Mouse (Mus musculus) gastrocnemius, postnatal 36 days (tissue): Measurements from ENCODE around the gene Matk. TPM values are rescaled to one million over a fixed set of nuclear protein-coding genes. Genes with fewer than 3 reads are reported as not detected.

ENCODE experiments used
- DNase-seq, 2 experiments: peaks; one replicate each; pipeline ENCODE4 v3.0.0; 2022
- intact Hi-C: fragments of 180-260 bp; cut with DNase I; formaldehyde crosslinking; loops from one replicate; pipeline ENCODE4 v1.15.1; 2025
- total RNA-seq, 2 experiments: library from RNA; stranded (reverse); gene quantifications; 2 replicates each; pipeline ENCODE4 v1.2.3; 2021

Gene Matk
- total RNA-seq, 2 experiments from 2014 or later, result 0.22 TPM; not detected in 1

DNA sequence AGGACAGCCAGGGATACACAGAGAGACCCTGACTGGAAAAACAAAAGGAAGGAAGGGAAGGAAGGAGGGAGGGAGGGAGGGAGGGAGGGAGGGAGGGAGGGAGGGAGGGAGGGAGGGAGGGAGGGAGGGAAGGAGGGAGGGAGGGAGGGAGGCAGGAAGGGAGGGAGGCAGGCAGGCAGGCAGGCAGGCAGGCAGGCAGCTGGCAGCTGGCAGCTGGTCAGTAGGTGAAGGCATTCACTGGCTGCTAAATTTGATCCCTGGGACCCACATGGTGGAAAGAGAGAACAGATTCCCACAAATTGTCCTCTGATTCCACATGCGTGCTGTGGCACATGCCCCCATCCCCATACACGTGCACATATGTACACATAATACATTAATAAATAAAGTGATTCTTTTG is 14.1 kb upstream of the Matk start:
- intact Hi-C loops, result no loop called here
- no peak for DNase-seq

DNA sequence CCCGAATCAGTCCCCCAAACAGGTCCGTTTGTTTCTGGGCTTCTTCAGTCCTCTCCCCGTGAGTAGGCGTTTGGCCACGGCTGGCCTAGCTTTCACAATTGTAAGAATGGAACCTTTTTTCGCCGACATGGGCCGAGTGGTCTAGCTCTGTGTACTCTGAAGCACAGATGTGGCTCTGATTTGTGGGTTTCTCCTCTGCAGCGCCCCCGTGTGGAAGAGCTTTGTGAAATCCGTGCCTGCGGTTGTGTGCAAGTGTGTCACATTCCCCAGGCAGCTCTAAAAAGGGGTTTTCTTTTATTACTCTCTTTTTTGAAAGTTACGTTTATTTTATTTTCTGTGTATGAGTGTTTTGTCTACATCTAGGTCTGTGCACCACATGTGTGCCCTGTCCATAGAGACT is 11.9 kb upstream of the Matk start:
- DNase-seq, result no peak
- intact Hi-C loops, result no loop called here

DNA sequence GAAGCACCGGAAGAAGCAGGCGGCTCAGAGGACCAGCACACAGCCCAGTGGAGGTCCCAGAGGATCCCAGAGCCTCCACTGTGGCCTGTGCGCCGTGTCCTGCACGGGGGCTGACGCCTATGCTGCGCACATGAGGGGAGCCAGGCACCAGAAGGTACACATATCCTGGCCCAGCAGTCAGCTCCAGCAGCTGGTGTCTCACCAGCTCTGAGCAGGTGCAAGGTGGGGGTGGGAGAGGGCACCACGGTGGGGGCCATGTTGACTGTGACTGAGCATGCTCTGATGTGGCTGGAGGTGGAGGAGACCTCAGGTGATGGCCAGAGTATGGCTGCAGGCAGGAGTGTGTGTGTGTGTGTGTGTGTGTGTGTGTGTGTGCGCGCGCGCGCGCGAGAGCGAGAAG is 10.7 kb upstream of the Matk start:
- DNase-seq, result no peak
- intact Hi-C loops, result no loop called here

DNA sequence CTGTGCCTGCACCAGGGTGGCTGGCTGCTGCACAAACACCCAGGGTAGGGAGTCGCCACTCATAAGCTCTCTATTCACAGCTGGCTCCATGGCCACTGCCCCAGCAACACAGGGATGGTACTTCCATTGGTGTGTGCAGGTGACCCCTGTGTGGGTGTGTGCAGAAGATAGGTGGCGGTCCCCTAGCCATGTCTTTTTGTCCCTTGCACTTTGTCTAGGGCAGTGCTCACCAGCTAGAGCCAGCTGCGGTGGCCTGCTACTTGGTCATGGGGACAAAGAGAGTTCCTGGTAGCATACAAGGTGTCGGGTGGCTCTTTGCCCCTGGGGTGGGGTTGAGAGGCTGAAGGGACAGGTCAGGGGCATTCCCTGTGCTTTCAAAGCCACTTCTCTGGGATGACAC is 8.6 kb upstream of the Matk start:
- intact Hi-C loops, result no loop called here

DNA sequence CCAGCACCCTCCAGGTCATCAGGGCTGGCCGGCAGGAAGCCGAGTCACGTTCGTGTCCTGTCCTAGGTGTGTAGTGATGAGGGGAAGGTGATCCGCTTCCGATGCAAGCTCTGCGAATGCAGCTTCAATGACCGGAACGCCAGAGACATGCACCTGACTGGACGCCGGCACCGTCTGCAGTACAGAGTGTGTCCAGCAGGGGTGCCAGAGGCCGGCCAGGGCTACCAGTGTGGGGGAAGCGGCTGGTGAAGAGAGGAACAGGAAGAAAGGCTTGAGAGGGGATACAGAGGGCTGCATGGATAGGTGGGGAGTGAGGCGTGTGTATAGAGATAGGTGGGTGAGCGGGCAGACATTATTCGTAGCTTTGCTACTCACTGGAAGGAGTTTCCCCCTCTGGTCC is 8.1 kb upstream of the Matk start:
- DNase-seq, result peak; percentile 64 to 75
- intact Hi-C loops, result no loop called here

More for the DNA sequence above, 8.6 kb upstream of the Matk start:
- no peak for DNase-seq

DNA sequence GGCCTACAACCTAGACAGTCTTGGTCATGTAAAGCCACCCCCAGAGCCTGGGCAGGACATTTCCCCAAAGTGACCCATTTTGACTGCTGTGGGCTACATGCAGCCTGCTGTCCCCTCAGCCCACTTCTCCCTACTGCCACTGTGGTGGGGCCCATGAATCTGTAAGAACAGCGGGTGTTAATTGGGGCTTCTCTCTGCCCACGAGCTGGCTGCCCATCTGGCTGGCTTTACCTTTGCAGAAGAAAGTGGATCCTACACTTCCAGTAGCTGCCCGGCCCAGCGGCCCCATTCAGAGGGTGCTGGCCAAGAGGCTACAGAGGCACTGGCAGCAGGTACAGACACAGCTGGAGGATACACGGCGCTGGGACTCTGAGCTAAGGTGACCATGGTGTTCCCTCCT is 7.6 kb upstream of the Matk start:
- intact Hi-C loops, result no loop called here
- DNase-seq, result no peak

DNA sequence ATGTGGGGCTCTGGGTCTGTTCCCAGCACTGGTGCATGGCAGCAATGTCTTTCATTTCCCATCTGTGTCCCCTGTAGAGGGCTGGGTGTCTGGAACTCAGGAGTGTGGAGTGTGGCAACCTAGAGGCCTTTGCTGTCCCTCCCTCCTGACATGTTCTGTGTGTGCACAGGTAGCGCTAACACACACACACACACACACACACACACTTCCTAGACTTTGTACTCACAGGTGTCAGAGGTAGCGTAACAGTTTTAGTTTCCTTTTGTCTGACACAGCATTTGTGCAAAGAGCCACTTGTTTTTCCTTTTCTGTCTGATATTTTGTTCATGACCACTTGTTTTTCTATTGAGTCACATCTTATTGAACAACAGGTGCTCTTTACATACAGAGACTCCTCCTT is 4.9 kb upstream of the Matk start:
- DNase-seq, result no peak
- intact Hi-C loops, result no loop called here

DNA sequence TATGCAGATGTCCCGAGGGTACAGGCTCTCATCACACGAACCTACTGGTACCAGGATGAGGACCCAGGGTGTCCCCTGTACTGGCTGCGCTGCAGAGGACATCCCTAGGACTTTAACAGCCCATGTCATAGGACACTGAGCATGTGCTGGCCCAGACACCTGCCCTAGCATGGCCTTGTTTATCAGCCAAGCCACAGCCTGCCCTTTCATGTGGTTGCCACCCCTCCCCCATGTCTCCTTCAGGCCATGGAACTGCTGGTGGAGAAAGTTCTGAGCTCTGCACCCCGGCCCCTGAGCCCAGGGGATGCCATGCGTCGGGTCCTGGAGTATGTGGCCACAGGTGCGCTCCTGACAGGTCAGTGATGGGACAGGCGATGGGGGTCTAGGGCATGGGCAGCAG is 3.3 kb upstream of the Matk start:
- no peak for DNase-seq
- intact Hi-C loops, result no loop called here

DNA sequence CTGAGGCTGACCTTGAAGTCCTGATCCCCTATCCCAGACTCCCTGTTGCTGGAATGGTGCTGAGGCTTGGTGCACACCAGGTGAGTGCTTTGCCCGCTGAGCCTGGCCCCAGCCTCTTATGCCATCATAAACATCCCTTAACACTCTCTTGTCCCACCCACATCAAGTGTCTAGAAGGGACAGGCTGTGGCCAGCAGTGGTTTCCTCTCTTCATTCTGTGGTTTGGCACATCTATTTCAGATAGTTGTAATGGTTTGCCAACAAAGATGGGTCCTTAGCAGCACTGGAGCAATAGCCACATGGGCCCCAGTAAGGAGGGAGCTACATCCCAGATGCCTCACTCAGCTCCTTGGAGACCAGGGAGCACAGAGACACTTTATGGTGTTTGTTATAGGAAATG is 2.2 kb downstream of the Matk start:
- DNase-seq, result no peak
- intact Hi-C loops, result no loop called here

DNA sequence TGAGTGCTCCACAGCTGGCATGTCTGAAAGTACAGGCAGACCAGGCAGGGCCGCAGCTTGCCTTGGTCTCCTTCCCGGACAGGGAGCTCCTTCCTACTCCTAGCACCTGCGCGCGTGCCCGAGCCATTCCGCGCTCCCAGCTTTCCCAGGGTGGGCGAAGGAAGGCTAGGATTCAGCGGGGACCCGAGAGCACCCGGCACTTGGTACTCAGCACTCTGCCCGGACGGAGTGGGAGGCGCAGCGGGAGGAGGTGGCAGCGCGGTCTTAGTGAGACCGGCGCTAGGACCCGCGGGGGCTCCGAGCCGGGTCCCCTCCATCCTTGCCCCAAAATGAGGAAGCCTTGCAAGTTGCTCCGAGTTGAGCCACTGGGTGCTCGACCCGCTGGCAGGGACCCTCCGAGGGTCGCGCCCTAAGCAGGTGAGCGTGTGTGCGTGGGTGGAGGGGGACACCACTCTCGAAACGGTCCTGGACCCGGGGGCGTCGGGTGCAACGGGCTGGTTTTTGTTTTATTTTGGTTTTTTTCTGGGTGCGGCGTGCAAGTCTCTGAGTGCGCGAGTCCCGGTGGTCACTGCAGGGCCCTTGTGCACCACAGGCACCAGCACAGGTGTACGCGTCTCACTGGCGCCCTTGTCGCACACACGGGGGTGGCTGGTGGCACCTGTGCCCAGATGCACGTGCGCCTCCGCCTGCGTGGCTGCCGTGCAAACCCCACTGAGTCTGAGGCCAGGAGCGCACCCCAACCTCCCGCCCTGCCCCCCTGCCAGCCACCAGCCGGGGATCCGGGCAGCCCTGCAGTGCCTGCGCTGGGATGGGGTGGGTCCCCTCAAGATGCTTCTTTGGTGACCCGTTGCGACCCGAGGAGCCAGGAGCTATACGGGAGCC is 4.7 kb downstream of the Matk start:
- intact Hi-C loops, result no loop called here
- DNase-seq, result no peak

DNA sequence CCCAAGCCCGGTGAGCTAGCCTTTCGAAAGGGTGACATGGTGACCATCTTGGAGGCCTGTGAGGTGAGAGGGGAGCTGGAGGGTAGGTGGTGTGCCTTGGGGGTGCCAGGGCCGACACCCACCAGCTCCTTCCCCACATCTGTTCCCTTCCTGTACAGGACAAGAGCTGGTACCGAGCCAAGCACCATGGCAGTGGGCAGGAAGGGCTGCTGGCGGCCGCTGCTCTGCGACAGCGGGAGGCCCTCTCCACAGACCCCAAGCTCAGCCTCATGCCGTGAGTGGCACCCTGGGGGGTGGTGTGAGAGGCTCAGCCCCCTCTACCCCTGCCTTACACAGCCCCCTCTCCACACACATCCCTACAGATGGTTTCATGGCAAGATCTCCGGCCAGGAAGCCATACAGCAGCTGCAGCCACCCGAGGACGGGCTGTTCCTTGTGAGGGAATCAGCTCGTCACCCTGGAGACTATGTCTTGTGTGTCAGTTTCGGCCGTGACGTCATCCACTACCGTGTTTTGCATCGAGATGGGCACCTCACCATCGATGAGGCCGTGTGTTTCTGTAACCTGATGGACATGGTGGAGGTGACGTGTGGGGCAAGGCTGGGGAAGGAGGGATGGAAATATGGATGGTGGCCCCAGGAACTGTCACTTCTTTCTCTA is 6.6 kb downstream of the Matk start:
- DNase-seq, result no peak
- intact Hi-C loops, result no loop called here

DNA sequence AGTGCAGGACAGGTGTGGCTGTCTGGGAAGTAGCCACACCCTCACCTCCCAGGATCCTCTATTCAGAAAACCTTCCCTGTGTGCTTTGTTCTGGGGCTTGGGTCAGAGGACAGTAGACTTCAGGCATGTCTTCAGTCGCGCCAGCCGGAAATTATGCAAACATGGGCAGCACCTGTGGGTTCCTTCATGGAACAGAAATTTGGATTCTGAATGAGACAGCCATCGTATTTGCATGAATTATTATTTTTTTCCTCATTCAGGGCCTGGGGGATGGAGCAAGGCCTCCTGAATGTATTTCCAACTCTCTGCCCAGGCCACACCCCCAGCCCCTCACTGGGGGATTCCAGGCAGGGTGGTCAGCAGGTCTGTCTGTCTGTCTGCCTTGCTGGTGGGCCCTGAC is 8.3 kb downstream of the Matk start:
- intact Hi-C loops, result no loop called here
- DNase-seq, result no peak

DNA sequence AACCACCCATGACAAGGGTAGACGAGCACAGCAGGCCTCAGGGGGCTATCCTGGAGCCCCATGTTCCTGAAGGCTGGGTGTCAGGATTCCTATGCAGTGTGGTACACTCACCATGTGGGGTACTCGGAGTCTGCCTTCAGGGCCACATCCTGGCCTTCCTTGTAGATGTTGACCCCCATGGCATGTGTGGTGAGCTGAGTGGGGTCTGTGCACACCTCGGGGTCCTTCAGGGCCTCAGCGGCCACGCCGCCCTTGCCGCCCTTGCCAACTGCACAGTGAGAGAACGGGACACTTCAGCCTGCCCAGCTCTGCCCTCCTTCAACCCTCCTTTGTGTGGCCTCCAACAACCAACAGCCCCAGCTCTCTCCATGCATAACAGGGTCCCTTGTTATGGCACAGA is 12.8 kb downstream of the Matk start:
- intact Hi-C loops, result no loop called here
- no peak for DNase-seq

DNA sequence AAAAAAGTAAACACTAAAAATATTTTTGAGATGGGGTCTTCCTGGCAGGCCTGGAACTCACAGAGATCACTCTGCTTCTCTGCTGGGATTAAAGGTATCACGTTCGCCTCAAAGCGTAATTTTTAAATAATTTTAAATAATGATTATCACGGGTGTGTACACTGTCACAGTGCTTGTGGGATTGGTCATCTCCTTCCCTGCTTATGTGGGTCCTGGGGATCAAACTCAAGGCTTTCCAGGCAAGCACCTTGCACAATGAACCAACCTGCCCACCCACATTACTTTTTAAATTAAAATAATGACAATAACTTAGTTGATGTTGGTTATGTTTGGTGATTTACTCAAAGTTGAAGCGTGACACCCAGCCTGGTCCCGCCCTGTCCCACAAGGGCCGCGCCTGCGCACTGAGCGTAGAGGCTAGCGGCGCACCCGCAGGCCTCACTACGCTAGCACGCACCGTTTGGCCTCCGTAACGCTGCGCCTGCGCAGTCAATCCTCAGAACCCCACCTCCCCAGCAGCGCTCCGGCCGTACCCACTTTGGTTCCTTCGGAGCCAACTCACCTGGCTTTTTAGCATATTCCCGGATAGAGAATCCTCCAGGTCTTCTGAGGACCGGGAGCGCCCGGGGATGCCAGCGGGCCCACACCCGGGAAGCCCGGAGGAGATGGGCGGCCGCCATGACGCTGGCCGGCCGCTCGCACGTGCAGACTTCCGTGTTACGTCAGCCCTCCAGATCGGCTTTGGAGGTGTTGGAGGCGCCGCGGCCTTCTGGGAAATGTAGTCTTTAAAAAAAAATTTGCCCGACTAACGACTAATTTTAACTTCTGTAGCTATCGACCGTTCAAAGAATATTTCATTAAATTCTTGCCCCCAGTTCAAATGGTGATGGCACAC is 13.7 kb downstream of the Matk start, which contains the start of the genes Mrpl54 and Apba3:
Mrpl54 (minus strand) TSS at position 724 of the 895 bp plus-strand sequence.
Apba3 (plus strand) TSS at position 750 of the 895 bp plus-strand sequence.
- intact Hi-C loops, result no loop called here
- peak; percentile 95 to 96 for DNase-seq

DNA sequence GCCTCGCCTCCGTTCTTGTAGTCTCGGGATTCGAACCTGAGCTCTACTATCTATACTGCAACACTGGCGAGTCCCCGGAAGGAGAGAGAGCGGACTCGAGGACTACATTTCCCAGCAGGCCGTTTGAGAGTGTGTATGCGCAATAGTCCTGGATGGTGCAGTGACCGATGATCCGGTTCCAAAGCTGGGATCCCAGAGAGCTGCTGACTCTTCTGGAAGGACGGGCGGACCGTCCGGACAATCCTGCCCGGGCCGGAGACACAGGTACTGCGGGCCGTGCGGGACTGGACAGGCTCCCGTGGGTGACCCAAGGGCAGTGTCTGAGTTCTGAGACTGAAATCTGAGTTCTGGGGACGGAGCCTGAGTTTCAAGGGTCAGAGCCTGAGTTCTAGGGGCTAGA is 15.3 kb downstream of the Matk start:
- intact Hi-C loops, result no loop called here
- peak; percentile 77 to 84 for DNase-seq

DNA sequence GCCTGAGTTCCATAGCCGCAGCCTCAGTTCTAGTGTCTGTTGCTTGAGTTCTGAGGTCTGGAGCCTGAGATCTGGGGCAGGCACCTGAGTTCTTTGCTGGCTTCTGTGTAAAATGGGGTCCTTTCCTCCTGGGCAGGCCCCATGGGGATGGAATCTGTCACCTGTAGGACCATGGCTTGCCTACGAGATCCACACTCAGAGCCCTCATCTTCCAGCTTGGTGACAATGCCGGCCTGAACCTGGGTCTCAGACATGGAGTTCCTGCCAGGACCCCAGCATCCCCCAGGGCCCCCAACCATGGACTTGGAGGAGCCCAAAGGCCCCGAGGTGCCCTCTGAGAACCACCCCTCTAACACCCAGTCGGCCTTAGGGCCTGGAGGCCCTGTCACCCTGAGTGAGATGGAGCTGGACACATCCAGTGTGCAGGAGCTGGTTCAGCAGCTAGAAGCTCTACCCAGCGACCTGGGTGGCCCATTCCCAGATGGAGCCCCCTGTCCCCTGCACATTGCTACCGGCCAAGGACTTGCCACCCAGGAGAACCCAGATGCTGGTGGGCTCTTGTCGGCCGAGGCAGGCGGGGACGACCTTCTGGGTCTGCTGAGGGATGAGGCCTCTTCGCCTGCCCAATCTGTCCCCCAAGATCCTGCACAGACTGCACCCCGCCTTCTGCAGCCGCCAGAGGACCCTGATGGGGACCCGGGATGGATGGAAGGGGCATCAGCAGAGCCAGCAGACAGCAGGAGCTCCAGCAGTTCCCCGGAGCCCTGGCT is 16.1 kb downstream of the Matk start:
- intact Hi-C loops, result no loop called here

DNA sequence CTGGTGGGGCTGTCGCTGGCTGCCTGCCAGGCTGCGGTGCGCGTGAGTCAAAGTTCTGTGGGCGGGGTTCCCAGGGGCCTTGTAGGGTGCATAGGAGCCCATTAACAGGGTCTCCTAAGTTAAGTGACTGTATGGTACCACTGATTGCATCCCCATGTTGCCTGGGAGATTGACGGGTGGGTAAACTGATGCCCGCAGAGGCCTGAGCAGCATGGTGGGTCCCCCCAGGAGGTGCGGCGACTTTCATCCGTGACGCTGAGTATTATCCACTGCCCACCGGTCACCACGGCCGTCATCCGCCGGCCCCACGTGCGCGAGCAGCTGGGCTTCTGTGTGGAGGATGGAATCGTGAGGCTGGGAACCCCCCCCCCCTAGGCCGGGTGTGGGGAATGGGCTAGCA is 19.6 kb downstream of the Matk start:
- intact Hi-C loops, result no loop called here
- DNase-seq, result no peak

More for the DNA sequence above, 16.1 kb downstream of the Matk start:
- DNase-seq, result no peak

DNA sequence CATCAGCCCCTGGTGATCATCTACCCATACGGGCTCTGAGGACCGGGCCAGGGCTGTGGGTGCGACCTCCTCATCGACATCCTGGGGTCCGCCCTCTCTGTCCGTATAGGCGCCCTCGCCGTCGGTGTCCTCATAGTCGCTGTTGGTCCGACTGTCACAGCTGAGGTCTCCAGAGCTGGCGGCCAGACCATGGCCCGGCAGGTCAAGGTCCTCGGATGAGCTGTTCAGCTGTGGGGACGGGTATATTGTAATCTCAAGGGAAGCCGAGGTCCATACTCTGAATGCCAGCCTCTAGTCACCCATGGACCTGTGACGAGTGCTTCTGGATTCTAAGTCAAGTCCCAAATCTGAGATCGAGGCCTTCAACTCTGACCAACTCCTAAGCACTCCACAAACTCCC is 21.1 kb downstream of the Matk start:
- intact Hi-C loops, result no loop called here
- no peak for DNase-seq

DNA sequence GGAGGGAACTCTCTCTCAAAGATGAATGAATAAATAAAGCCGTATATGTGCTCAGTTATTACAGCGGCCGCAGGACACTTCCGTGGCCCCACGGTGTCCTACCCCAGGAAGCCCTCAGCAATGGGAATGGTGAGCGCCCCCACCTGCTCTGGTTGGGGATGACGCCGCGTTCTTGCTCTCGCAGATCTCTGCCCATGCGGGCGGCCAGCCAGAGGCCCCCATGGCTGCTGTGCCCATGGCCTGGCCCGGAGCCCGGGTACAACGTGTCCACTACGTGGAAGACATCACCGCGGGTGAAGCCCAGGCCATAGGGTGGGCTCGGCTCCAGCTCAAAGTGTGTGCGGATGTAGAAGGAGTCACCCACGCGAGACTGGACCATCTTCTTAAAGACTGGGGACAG is 24.9 kb downstream of the Matk start:
- intact Hi-C loops, result no loop called here
- no peak for DNase-seq

DNA sequence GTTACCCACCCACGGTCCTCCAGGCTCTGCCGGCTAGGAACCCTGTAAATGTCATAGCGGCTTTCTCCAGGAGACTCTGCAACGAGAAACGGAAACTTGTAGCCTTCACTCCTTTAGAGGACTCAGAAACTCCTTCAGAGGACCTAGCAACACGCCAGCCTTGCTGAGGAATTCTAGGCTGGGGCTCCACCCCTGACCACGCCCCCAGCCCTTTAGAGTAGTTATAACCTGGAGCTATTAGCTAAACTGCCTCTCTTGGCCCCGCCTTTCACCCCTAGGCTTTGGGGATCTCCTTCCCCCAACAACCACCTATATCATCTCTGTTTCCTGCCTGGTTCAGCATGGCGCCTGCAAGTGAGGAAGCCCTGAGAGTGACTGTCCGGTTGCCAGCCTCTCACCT is 26.8 kb downstream of the Matk start:
- intact Hi-C loops, result no loop called here
- no peak for DNase-seq
